15 mouse cellular contexts compared by ENCODE assay signal in genomic region chr7:16425721-16426120, GRCm38 (mm10). TPM values are rescaled to one million over a fixed set of nuclear protein-coding genes. Genes with fewer than 3 reads are reported as not detected.
A peak's percentile ranks its signal among the peaks of the same experiment; 100 is the strongest.
DNase-seq lines count a peak whose midpoint lies in the region; ATAC-seq lines count a peak whose summit lies in the region.
"Had no signal": no experiment of that assay in that cellular context is flagged by ENCODE, and none has a peak within 500 bp of the region (broad histone marks: within the 10 kb centered on the region; RNA-seq: fewer than 3 reads in every experiment).

No protein-coding gene starts in this region.

- 0 out of 2 replicates have a peak, but pooled peaks have one; percentile 24 for ATAC-seq in forebrain, embryonic 13.5 days
- no peak for ATAC-seq in forebrain, embryonic 15.5 days (replicated peaks)
- peak; percentile 17; the same call in 1 of the 2 replicates for ATAC-seq in liver, embryonic 13.5 days (ENCODE audit: low read depth)
- ATAC-seq in liver, embryonic 11.5 days (replicated peaks; ENCODE audit: low FRiP score), result no peak
- 0 out of 2 replicates have a peak, but pooled peaks have one; percentile 44 for ATAC-seq in neural tube, embryonic 12.5 days (ENCODE audit: low FRiP score, low read depth)
- ATAC-seq in stomach, embryonic 16.5 days (ENCODE audit: insufficient read depth, low FRiP score), result peak; percentile 14; the same call in 1 of the 2 replicates

- WGBS in forebrain, embryonic 13.5 days, result 97% methylated on average over 10 of the region's 10 CpGs
- 93% methylated on average over 10 of the region's 10 CpGs for WGBS in forebrain, embryonic 15.5 days
- WGBS in liver, embryonic 13.5 days (ENCODE audit: insufficient replicate concordance), result 88% methylated on average over 10 of the region's 10 CpGs
- WGBS in liver, embryonic 11.5 days, result 86% methylated on average over 10 of the region's 10 CpGs
- 88% methylated on average over 10 of the region's 10 CpGs for WGBS in neural tube, embryonic 12.5 days
- WGBS in stomach, embryonic 16.5 days, result 88% methylated on average over 10 of the region's 10 CpGs

- H3K27me3 ChIP-seq in forebrain, embryonic 13.5 days, result no peaks in the 10 kb centered on the region
- H3K27me3 ChIP-seq in forebrain, embryonic 15.5 days, result no peaks in the 10 kb centered on the region
- no peaks in the 10 kb centered on the region for H3K27me3 ChIP-seq in liver, embryonic 13.5 days
- no peaks in the 10 kb centered on the region for H3K27me3 ChIP-seq in liver, embryonic 11.5 days (replicated peaks; ENCODE audit: control insufficient read depth, insufficient read depth, low read length)
- H3K27me3 ChIP-seq in neural tube, embryonic 12.5 days (replicated peaks), result no peaks in the 10 kb centered on the region
- H3K27me3 ChIP-seq in stomach, embryonic 16.5 days (ENCODE audit: control insufficient read depth, insufficient read depth, low read length), result no peaks in the 10 kb centered on the region
- H3K27me3 ChIP-seq: hindbrain, embryonic 15.5 days; limb, embryonic 15.5 days; neural tube, embryonic 13.5 days had no signal

- H3K27ac ChIP-seq in forebrain, embryonic 13.5 days, result no peak overlapping the region
- H3K27ac ChIP-seq in forebrain, embryonic 15.5 days (replicated peaks), result no peak overlapping the region
- H3K27ac ChIP-seq in liver, embryonic 13.5 days, result peak overlapping the region; percentile 29; the same call in 1 of the 2 replicates
- no peak overlapping the region for H3K27ac ChIP-seq in liver, embryonic 11.5 days (ENCODE audit: low read depth, low read length)
- H3K27ac ChIP-seq in neural tube, embryonic 12.5 days, result no peak overlapping the region
- no peak overlapping the region for H3K27ac ChIP-seq in stomach, embryonic 16.5 days (ENCODE audit: low read length)
- H3K27ac ChIP-seq: embryonic facial prominence, embryonic 10.5 days; hindbrain, embryonic 15.5 days; limb, embryonic 15.5 days; macrophage; neural tube, embryonic 13.5 days had no signal

- no peak for DNase-seq in liver, embryonic 13.5 days
- no peak for DNase-seq in liver, embryonic 11.5 days (ENCODE audit: low spot score)
- DNase-seq in neural tube, embryonic 10.5 days (ENCODE audit: extremely low spot score, low spot score), result no peak
- no peak for DNase-seq in B cell, adult 2 months

- no peaks in the 10 kb centered on the region for H3K4me1 ChIP-seq in forebrain, embryonic 13.5 days
- H3K4me1 ChIP-seq in forebrain, embryonic 15.5 days, result no peaks in the 10 kb centered on the region
- peaks cover 12% of the 10 kb centered on the region; the same call in 1 of the 2 replicates for H3K4me1 ChIP-seq in liver, embryonic 13.5 days (replicated peaks)
- no peaks in the 10 kb centered on the region for H3K4me1 ChIP-seq in liver, embryonic 11.5 days (replicated peaks; ENCODE audit: control insufficient read depth, insufficient read depth, low read length)
- no peaks in the 10 kb centered on the region for H3K4me1 ChIP-seq in neural tube, embryonic 12.5 days
- no peaks in the 10 kb centered on the region for H3K4me1 ChIP-seq in stomach, embryonic 16.5 days (ENCODE audit: control insufficient read depth, insufficient read depth, low read length)
- H3K4me1 ChIP-seq: embryonic facial prominence, embryonic 10.5 days; hindbrain, embryonic 15.5 days; limb, embryonic 15.5 days; neural tube, embryonic 13.5 days had no signal

- no peak overlapping the region for H3K4me3 ChIP-seq in forebrain, embryonic 13.5 days
- no peak overlapping the region for H3K4me3 ChIP-seq in forebrain, embryonic 15.5 days
- H3K4me3 ChIP-seq in liver, embryonic 13.5 days (replicated peaks), result no peak overlapping the region
- H3K4me3 ChIP-seq in liver, embryonic 11.5 days (ENCODE audit: low read depth, low read length), result no peak overlapping the region
- no peak overlapping the region for H3K4me3 ChIP-seq in neural tube, embryonic 12.5 days
- H3K4me3 ChIP-seq in stomach, embryonic 16.5 days (replicated peaks; ENCODE audit: low read length), result no peak overlapping the region
- H3K4me3 ChIP-seq: embryonic facial prominence, embryonic 10.5 days; erythroblast, embryonic 14.5 days; hindbrain, embryonic 15.5 days; limb, embryonic 15.5 days; neural tube, embryonic 13.5 days had no signal

- H3K4me2 ChIP-seq in forebrain, embryonic 13.5 days, result no peak overlapping the region
- no peak overlapping the region for H3K4me2 ChIP-seq in forebrain, embryonic 15.5 days (replicated peaks)
- H3K4me2 ChIP-seq in liver, embryonic 13.5 days, result no peak overlapping the region
- no peak overlapping the region for H3K4me2 ChIP-seq in liver, embryonic 11.5 days
- H3K4me2 ChIP-seq in neural tube, embryonic 12.5 days (replicated peaks), result no peak overlapping the region
- no peak overlapping the region for H3K4me2 ChIP-seq in stomach, embryonic 16.5 days (ENCODE audit: low read depth, low read length)
- H3K4me2 ChIP-seq: hindbrain, embryonic 15.5 days; limb, embryonic 15.5 days; neural tube, embryonic 13.5 days had no signal

- no peaks in the 10 kb centered on the region for H3K9me3 ChIP-seq in forebrain, embryonic 13.5 days (replicated peaks)
- H3K9me3 ChIP-seq in forebrain, embryonic 15.5 days, result no peaks in the 10 kb centered on the region
- H3K9me3 ChIP-seq in liver, embryonic 13.5 days (replicated peaks), result no peaks in the 10 kb centered on the region
- H3K9me3 ChIP-seq in liver, embryonic 11.5 days (ENCODE audit: control insufficient read depth, low read length), result no peaks in the 10 kb centered on the region
- no peaks in the 10 kb centered on the region for H3K9me3 ChIP-seq in neural tube, embryonic 12.5 days
- no peaks in the 10 kb centered on the region for H3K9me3 ChIP-seq in stomach, embryonic 16.5 days (replicated peaks; ENCODE audit: control insufficient read depth, low read length)
- H3K9me3 ChIP-seq: embryonic facial prominence, embryonic 10.5 days; hindbrain, embryonic 15.5 days; limb, embryonic 15.5 days; neural tube, embryonic 13.5 days had no signal

- no peak overlapping the region for H3K9ac ChIP-seq in forebrain, embryonic 13.5 days
- no peak overlapping the region for H3K9ac ChIP-seq in forebrain, embryonic 15.5 days (replicated peaks)
- H3K9ac ChIP-seq in liver, embryonic 13.5 days, result no peak overlapping the region
- H3K9ac ChIP-seq in liver, embryonic 11.5 days (ENCODE audit: low read depth, low read length), result no peak overlapping the region
- H3K9ac ChIP-seq in neural tube, embryonic 12.5 days, result no peak overlapping the region
- H3K9ac ChIP-seq in stomach, embryonic 16.5 days (ENCODE audit: low read length), result no peak overlapping the region
- H3K9ac ChIP-seq: hindbrain, embryonic 15.5 days; limb, embryonic 15.5 days; neural tube, embryonic 13.5 days had no signal

- H3K36me3 ChIP-seq in forebrain, embryonic 13.5 days (ENCODE audit: poor library complexity, severe bottlenecking), result peaks cover 99% of the 10 kb centered on the region
- H3K36me3 ChIP-seq in forebrain, embryonic 15.5 days, result peaks cover 97% of the 10 kb centered on the region
- peaks cover 100% of the 10 kb centered on the region for H3K36me3 ChIP-seq in liver, embryonic 13.5 days
- H3K36me3 ChIP-seq in liver, embryonic 11.5 days (ENCODE audit: control insufficient read depth, insufficient read depth, low read length), result peaks cover 74% of the 10 kb centered on the region
- H3K36me3 ChIP-seq in neural tube, embryonic 12.5 days, result peaks cover 98% of the 10 kb centered on the region
- peaks cover 67% of the 10 kb centered on the region for H3K36me3 ChIP-seq in stomach, embryonic 16.5 days (ENCODE audit: control insufficient read depth, insufficient read depth, low read length)

RNA-seq across cellular contexts. Expression of gene Zc3h4, which starts 25.0 kb away (rescaled TPM):
- polyA plus RNA-seq in forebrain, embryonic 13.5 days (2015; fragmentation: Nextera tagmentation; extraction: Ambion mirVana), result 19.5 and 20.5 TPM in 2 replicates
- 22.3 and 25.2 TPM in 2 replicates for polyA plus RNA-seq in forebrain, embryonic 15.5 days (2015; fragmentation: Nextera tagmentation; extraction: Ambion mirVana)
- polyA plus RNA-seq in liver, embryonic 13.5 days (2015; fragmentation: Nextera tagmentation; extraction: Ambion mirVana), result 8.2 and 8.3 TPM in 2 replicates
- 14.1 and 18.6 TPM in 2 replicates for polyA plus RNA-seq in liver, embryonic 11.5 days (2014; fragmentation: Nextera tagmentation; extraction: Ambion mirVana)
- polyA plus RNA-seq in neural tube, embryonic 12.5 days (2016; fragmentation: Nextera tagmentation; extraction: Ambion mirVana), result 26.6 and 27.8 TPM in 2 replicates
- polyA plus RNA-seq in stomach, embryonic 16.5 days (2015; fragmentation: Nextera tagmentation; extraction: Ambion mirVana), result 9.7 and 10.4 TPM in 2 replicates

RNA-seq across cellular contexts. Expression of gene Tmem160, which starts 26.9 kb away (rescaled TPM):
- polyA plus RNA-seq in forebrain, embryonic 13.5 days (2015; fragmentation: Nextera tagmentation; extraction: Ambion mirVana), result 55.7 and 56.4 TPM in 2 replicates
- 63.5 and 70.2 TPM in 2 replicates for polyA plus RNA-seq in forebrain, embryonic 15.5 days (2015; fragmentation: Nextera tagmentation; extraction: Ambion mirVana)
- 30.0 and 35.4 TPM in 2 replicates for polyA plus RNA-seq in liver, embryonic 13.5 days (2015; fragmentation: Nextera tagmentation; extraction: Ambion mirVana)
- polyA plus RNA-seq in liver, embryonic 11.5 days (2014; fragmentation: Nextera tagmentation; extraction: Ambion mirVana), result 54.4 and 54.5 TPM in 2 replicates
- 58.5 and 66.6 TPM in 2 replicates for polyA plus RNA-seq in neural tube, embryonic 12.5 days (2016; fragmentation: Nextera tagmentation; extraction: Ambion mirVana)
- 38.4 and 44.2 TPM in 2 replicates for polyA plus RNA-seq in stomach, embryonic 16.5 days (2015; fragmentation: Nextera tagmentation; extraction: Ambion mirVana)

RNA-seq across cellular contexts. Expression of gene Sae1, which starts 38.1 kb away (rescaled TPM):
- 355 and 370 TPM in 2 replicates for polyA plus RNA-seq in forebrain, embryonic 13.5 days (2015; fragmentation: Nextera tagmentation; extraction: Ambion mirVana)
- polyA plus RNA-seq in forebrain, embryonic 15.5 days (2015; fragmentation: Nextera tagmentation; extraction: Ambion mirVana), result 290 and 303 TPM in 2 replicates
- 144 and 161 TPM in 2 replicates for polyA plus RNA-seq in liver, embryonic 13.5 days (2015; fragmentation: Nextera tagmentation; extraction: Ambion mirVana)
- 267 and 287 TPM in 2 replicates for polyA plus RNA-seq in liver, embryonic 11.5 days (2014; fragmentation: Nextera tagmentation; extraction: Ambion mirVana)
- polyA plus RNA-seq in neural tube, embryonic 12.5 days (2016; fragmentation: Nextera tagmentation; extraction: Ambion mirVana), result 321 and 328 TPM in 2 replicates
- 256 and 262 TPM in 2 replicates for polyA plus RNA-seq in stomach, embryonic 16.5 days (2015; fragmentation: Nextera tagmentation; extraction: Ambion mirVana)

RNA-seq across cellular contexts. Expression of gene Npas1, which starts 51.8 kb away (rescaled TPM):
- 2.1 and 3.4 TPM in 2 replicates for polyA plus RNA-seq in forebrain, embryonic 13.5 days (2015; fragmentation: Nextera tagmentation; extraction: Ambion mirVana)
- 5.1 and 6.7 TPM in 2 replicates for polyA plus RNA-seq in forebrain, embryonic 15.5 days (2015; fragmentation: Nextera tagmentation; extraction: Ambion mirVana)
- 0.13 and 0.16 TPM in 2 replicates for polyA plus RNA-seq in liver, embryonic 13.5 days (2015; fragmentation: Nextera tagmentation; extraction: Ambion mirVana)
- polyA plus RNA-seq in liver, embryonic 11.5 days (2014; fragmentation: Nextera tagmentation; extraction: Ambion mirVana), result 0.18 and 0.22 TPM in 2 replicates
- 1.0 and 1.4 TPM in 2 replicates for polyA plus RNA-seq in neural tube, embryonic 12.5 days (2016; fragmentation: Nextera tagmentation; extraction: Ambion mirVana)
- polyA plus RNA-seq in stomach, embryonic 16.5 days (2015; fragmentation: Nextera tagmentation; extraction: Ambion mirVana), result 0.19 and 0.26 TPM in 2 replicates
- polyA plus RNA-seq: adrenal gland, adult 2 months; erythroblast, embryonic 14.5 days; macrophage had no signal

Comparison
In these comparisons a context has a peak if more than half of its experiments do, and no peak if none do; other contexts are left out.
1. ATAC-seq: peak in forebrain, embryonic 13.5 days (single experiment), liver, embryonic 13.5 days (single experiment), neural tube, embryonic 12.5 days (single experiment) and stomach, embryonic 16.5 days (single experiment); none in forebrain, embryonic 15.5 days (single experiment) and liver, embryonic 11.5 days (single experiment).